Mouse (Mus musculus): Measurements from ENCODE around the gene N4bp2.

GRCm38 (mm10) chr5:65847656-65848055, 84.3 kb downstream of the N4bp2 start:
- no peak for TF ChIP-seq CTCF (IDR thresholded peaks at IDR 0.05; ENCODE audit: control insufficient read depth, insufficient read depth, insufficient read length)
- no peak for TF ChIP-seq USF1 (IDR thresholded peaks at IDR 0.05; ENCODE audit: low read depth)

Data from C2C12 (cell line).